Mouse (Mus musculus): ENCODE results near the gene Rprd1b. TPM values are rescaled to one million over a fixed set of nuclear protein-coding genes. Genes with fewer than 3 reads are reported as not detected.

Rprd1b gene
- polyA plus RNA-seq, 1 experiment from 2014 or later: 26.7 TPM

- no peak overlapping the region for H3K4me2 ChIP-seq
- H3K27ac ChIP-seq (replicated peaks): peak overlapping the region; percentile 89
- peaks cover 100% of the 10 kb centered on the region for H3K36me3 ChIP-seq
- H3K4me1 ChIP-seq: peaks cover 46% of the 10 kb centered on the region
- H3K9ac ChIP-seq: no peak overlapping the region; the same call in 1 of the 2 replicates
- peak; percentile 35; the same call in 1 of the 2 replicates for ATAC-seq (ENCODE audit: extremely low read depth, insufficient number of reproducible peaks, low FRiP score, low TSS enrichment)
- no peaks in the 10 kb centered on the region for H3K9me3 ChIP-seq
- no peaks in the 10 kb centered on the region for H3K27me3 ChIP-seq (replicated peaks)
- 39% methylated on average over 6 of the region's 6 CpGs for WGBS
- H3K4me3 ChIP-seq: no peak overlapping the region
These were observed 94.5 kb downstream of the Rprd1b start for GRCm38 (mm10) chr2:158122814-158123213.

- Histone ChIP-seq H3K4me2 (no peak overlapping the region), H3K36me3 (peaks cover 100% of the 10 kb centered on the region), H3K4me1 (peaks cover 70% of the 10 kb centered on the region), H3K9me3 (no peaks in the 10 kb centered on the region), H3K27ac (replicated peaks) (peak overlapping the region; percentile 79), H3K9ac (0 out of 2 replicates have a peak overlapping the region, but pooled peaks have one; percentile 72), H3K27me3 (replicated peaks) (no peaks in the 10 kb centered on the region), H3K4me3 (no peak overlapping the region)
- WGBS: 71% methylated on average over 6 of the region's 6 CpGs
- ATAC-seq (ENCODE audit: extremely low read depth, insufficient number of reproducible peaks, low FRiP score, low TSS enrichment): no peak
These were observed 98.9 kb downstream of the Rprd1b start for GRCm38 (mm10) chr2:158127245-158127644.

- 0 out of 2 replicates have a peak overlapping the region, but pooled peaks have one; percentile 72 for H3K9ac ChIP-seq
- H3K27me3 ChIP-seq (replicated peaks): no peaks in the 10 kb centered on the region
- H3K4me2 ChIP-seq: no peak overlapping the region
- peaks cover 70% of the 10 kb centered on the region for H3K4me1 ChIP-seq
- ATAC-seq (ENCODE audit: extremely low read depth, insufficient number of reproducible peaks, low FRiP score, low TSS enrichment): no peak
- H3K4me3 ChIP-seq: no peak overlapping the region
- H3K9me3 ChIP-seq: no peaks in the 10 kb centered on the region
- 44% methylated on average over 7 of the region's 7 CpGs for WGBS
- peak overlapping the region; percentile 79 for H3K27ac ChIP-seq (replicated peaks)
- peaks cover 100% of the 10 kb centered on the region for H3K36me3 ChIP-seq
These were observed 99.6 kb downstream of the Rprd1b start for GRCm38 (mm10) chr2:158127872-158128271.

- H3K9ac ChIP-seq: peak overlapping the region; percentile 72
- H3K9me3 ChIP-seq: no peaks in the 10 kb centered on the region
- ATAC-seq (ENCODE audit: extremely low read depth, insufficient number of reproducible peaks, low FRiP score, low TSS enrichment): no peak
- no peaks in the 10 kb centered on the region for H3K27me3 ChIP-seq (replicated peaks)
- H3K36me3 ChIP-seq: peaks cover 100% of the 10 kb centered on the region
- no peak overlapping the region for H3K4me3 ChIP-seq
- 54% methylated on average over 8 of the region's 8 CpGs for WGBS
- H3K4me1 ChIP-seq: peaks cover 69% of the 10 kb centered on the region
- no peak overlapping the region for H3K4me2 ChIP-seq
- peak overlapping the region; percentile 79 for H3K27ac ChIP-seq (replicated peaks)
These were observed 100.3 kb downstream of the Rprd1b start for GRCm38 (mm10) chr2:158128461-158129130.

GRCm38 (mm10) chr2:158129291-158130002, 101.2 kb downstream of the Rprd1b start:
- Histone ChIP-seq H3K4me1 (peaks cover 73% of the 10 kb centered on the region), H3K4me2 (no peak overlapping the region), H3K4me3 (no peak overlapping the region), H3K27ac (replicated peaks) (peak overlapping the region; percentile 79), H3K27me3 (replicated peaks) (no peaks in the 10 kb centered on the region), H3K9ac (peak overlapping the region; percentile 72), H3K9me3 (no peaks in the 10 kb centered on the region), H3K36me3 (peaks cover 100% of the 10 kb centered on the region)
- no peak for ATAC-seq (ENCODE audit: extremely low read depth, insufficient number of reproducible peaks, low FRiP score, low TSS enrichment)
- WGBS: 73% methylated on average over 16 of the region's 16 CpGs

GRCm38 (mm10) chr2:158130391-158130986, 102.2 kb downstream of the Rprd1b start:
- WGBS: 43% methylated on average over 5 of the region's 5 CpGs
- H3K4me2 ChIP-seq: no peak overlapping the region
- no peak overlapping the region for H3K4me3 ChIP-seq
- peak overlapping the region; percentile 79 for H3K27ac ChIP-seq (replicated peaks)
- peaks cover 100% of the 10 kb centered on the region for H3K36me3 ChIP-seq
- peak overlapping the region; percentile 53; the same call in 1 of the 2 replicates for H3K9ac ChIP-seq
- H3K27me3 ChIP-seq (replicated peaks): no peaks in the 10 kb centered on the region
- peaks cover 73% of the 10 kb centered on the region for H3K4me1 ChIP-seq
- no peaks in the 10 kb centered on the region for H3K9me3 ChIP-seq
- ATAC-seq (ENCODE audit: extremely low read depth, insufficient number of reproducible peaks, low FRiP score, low TSS enrichment): no peak

GRCm38 (mm10) chr2:158131197-158131835, 103.0 kb downstream of the Rprd1b start:
- Histone ChIP-seq H3K27me3 (replicated peaks) (no peaks in the 10 kb centered on the region), H3K27ac (replicated peaks) (peak overlapping the region; percentile 79), H3K9ac (peak overlapping the region; percentile 21; the same call in 1 of the 2 replicates), H3K36me3 (peaks cover 100% of the 10 kb centered on the region), H3K9me3 (no peaks in the 10 kb centered on the region), H3K4me3 (no peak overlapping the region), H3K4me1 (peaks cover 79% of the 10 kb centered on the region), H3K4me2 (no peak overlapping the region)
- ATAC-seq (ENCODE audit: extremely low read depth, insufficient number of reproducible peaks, low FRiP score, low TSS enrichment): no peak
- 84% methylated on average over 13 of the region's 13 CpGs for WGBS

GRCm38 (mm10) chr2:158132320-158132719, 104.0 kb downstream of the Rprd1b start:
- 88% methylated on average over 10 of the region's 10 CpGs for WGBS
- Histone ChIP-seq H3K4me3 (no peak overlapping the region), H3K4me1 (peaks cover 77% of the 10 kb centered on the region), H3K9ac (no peak overlapping the region), H3K27me3 (replicated peaks) (no peaks in the 10 kb centered on the region), H3K27ac (replicated peaks) (no peak overlapping the region), H3K4me2 (no peak overlapping the region), H3K36me3 (peaks cover 100% of the 10 kb centered on the region), H3K9me3 (no peaks in the 10 kb centered on the region)
- no peak for ATAC-seq (ENCODE audit: extremely low read depth, insufficient number of reproducible peaks, low FRiP score, low TSS enrichment)

- WGBS: 73% methylated on average over 6 of the region's 6 CpGs
- peaks cover 100% of the 10 kb centered on the region for H3K36me3 ChIP-seq
These were observed 104.8 kb downstream of the Rprd1b start for GRCm38 (mm10) chr2:158133050-158133449.

GRCm38 (mm10) chr2:158136205-158136604, 107.9 kb downstream of the Rprd1b start:
- H3K27me3 ChIP-seq (replicated peaks): no peaks in the 10 kb centered on the region
- no peak for ATAC-seq (ENCODE audit: extremely low read depth, insufficient number of reproducible peaks, low FRiP score, low TSS enrichment)
- H3K9ac ChIP-seq: no peak overlapping the region
- WGBS: 56% methylated on average over 7 of the region's 7 CpGs
- peaks cover 94% of the 10 kb centered on the region for H3K36me3 ChIP-seq
- no peak overlapping the region for H3K4me3 ChIP-seq
- peak overlapping the region; percentile 2; the same call in 1 of the 2 replicates for H3K27ac ChIP-seq (replicated peaks)
- no peaks in the 10 kb centered on the region for H3K9me3 ChIP-seq
- H3K4me1 ChIP-seq: peaks cover 73% of the 10 kb centered on the region
- no peak overlapping the region for H3K4me2 ChIP-seq

More at GRCm38 (mm10) chr2:158133050-158133449, 104.8 kb downstream of the Rprd1b start:
- no peak overlapping the region for H3K9ac ChIP-seq
- peaks cover 74% of the 10 kb centered on the region for H3K4me1 ChIP-seq
- H3K4me2 ChIP-seq: no peak overlapping the region
- no peak overlapping the region for H3K4me3 ChIP-seq
- no peaks in the 10 kb centered on the region for H3K9me3 ChIP-seq
- 0 out of 2 replicates have a peak overlapping the region, but pooled peaks have one; percentile 6 for H3K27ac ChIP-seq (replicated peaks)
- ATAC-seq (ENCODE audit: extremely low read depth, insufficient number of reproducible peaks, low FRiP score, low TSS enrichment): no peak
- H3K27me3 ChIP-seq (replicated peaks): no peaks in the 10 kb centered on the region

- peaks cover 73% of the 10 kb centered on the region for H3K4me1 ChIP-seq
These were observed 109.5 kb downstream of the Rprd1b start for GRCm38 (mm10) chr2:158137771-158138170.

More at GRCm38 (mm10) chr2:158137771-158138170, 109.5 kb downstream of the Rprd1b start:
- no peak for ATAC-seq (ENCODE audit: extremely low read depth, insufficient number of reproducible peaks, low FRiP score, low TSS enrichment)
- H3K27ac ChIP-seq (replicated peaks): peak overlapping the region; percentile 99; the same call in 1 of the 2 replicates
- H3K9ac ChIP-seq: no peak overlapping the region; the same call in 1 of the 2 replicates
- no peaks in the 10 kb centered on the region for H3K9me3 ChIP-seq
- H3K27me3 ChIP-seq (replicated peaks): no peaks in the 10 kb centered on the region
- H3K4me3 ChIP-seq: no peak overlapping the region
- no peak overlapping the region for H3K4me2 ChIP-seq
- WGBS: 72% methylated on average over 12 of the region's 12 CpGs
- peaks cover 93% of the 10 kb centered on the region for H3K36me3 ChIP-seq
